Mouse (Mus musculus): ENCODE measurements around the gene Ttc28. TPM values are rescaled to one million over a fixed set of nuclear protein-coding genes. Genes with fewer than 3 reads are reported as not detected.

Gene Ttc28
- polyA plus RNA-seq, 1 experiment, result 14.4 TPM

DNA sequence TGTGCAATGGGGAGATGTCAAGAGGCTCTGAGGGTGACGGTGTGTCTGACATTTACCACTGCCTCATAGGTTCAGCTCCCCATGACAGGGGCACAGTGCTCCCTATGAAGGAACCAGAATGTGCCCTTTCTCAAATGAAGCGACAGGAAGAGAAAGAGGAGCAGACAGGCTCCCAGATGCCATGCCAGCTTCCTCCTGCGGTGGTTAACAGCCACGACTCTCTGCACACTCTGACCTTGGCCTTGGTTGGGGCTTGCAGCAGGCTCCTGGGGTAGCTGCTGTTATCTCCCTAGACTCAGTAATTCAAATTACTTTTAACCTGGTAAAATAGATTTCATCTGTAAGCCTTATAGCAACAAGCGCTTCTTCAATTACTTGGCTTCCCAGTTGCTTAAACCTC lies 196.2 kb downstream of the Ttc28 start:
- TF ChIP-seq CTCF (IDR thresholded peaks at IDR 0.05; ENCODE audit: insufficient read depth, low read length), result no peak
- Histone ChIP-seq H3K4me1 (ENCODE audit: control insufficient read depth, insufficient read depth, low read length) (peaks cover 4% of the 10 kb centered on the region), H3K4me3 (replicated peaks; ENCODE audit: extremely low read depth, low read depth, low read length) (no peak overlapping the region)
- WGBS, result 58% methylated on average over 5 of the region's 5 CpGs
- DNase-seq, result no peak

DNA sequence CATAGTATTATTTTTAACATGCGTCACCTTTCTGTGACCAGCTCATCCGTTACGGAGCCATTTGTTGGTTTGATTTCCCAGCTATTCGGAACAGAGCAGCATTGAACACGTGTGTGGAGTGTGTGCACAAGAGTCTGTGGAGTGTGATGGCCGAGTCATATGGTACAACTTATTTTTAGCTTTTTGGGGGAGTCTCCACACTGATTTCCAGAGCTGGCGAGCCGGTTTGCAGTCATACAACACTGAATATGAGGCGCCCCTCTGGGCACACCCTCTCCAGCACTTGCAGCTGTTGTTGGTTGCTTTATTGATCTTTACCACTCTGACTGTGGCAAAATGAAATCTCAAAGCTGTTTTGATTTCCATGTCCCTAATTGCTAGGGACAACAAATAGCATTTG lies 197.7 kb downstream of the Ttc28 start:
- TF ChIP-seq POLR2A (IDR thresholded peaks at IDR 0.05; ENCODE audit: borderline replicate concordance, extremely low read depth, low read depth, low read length) (no peak), CTCF (IDR thresholded peaks at IDR 0.05; ENCODE audit: insufficient read depth, low read length) (no peak)
- no peak overlapping the region for H3K4me3 ChIP-seq (replicated peaks; ENCODE audit: extremely low read depth, low read depth, low read length)
- H3K4me1 ChIP-seq (ENCODE audit: control insufficient read depth, insufficient read depth, low read length), result peaks cover 4% of the 10 kb centered on the region
- no peak for DNase-seq
- WGBS, result 76% methylated on average over 9 of the region's 9 CpGs

DNA sequence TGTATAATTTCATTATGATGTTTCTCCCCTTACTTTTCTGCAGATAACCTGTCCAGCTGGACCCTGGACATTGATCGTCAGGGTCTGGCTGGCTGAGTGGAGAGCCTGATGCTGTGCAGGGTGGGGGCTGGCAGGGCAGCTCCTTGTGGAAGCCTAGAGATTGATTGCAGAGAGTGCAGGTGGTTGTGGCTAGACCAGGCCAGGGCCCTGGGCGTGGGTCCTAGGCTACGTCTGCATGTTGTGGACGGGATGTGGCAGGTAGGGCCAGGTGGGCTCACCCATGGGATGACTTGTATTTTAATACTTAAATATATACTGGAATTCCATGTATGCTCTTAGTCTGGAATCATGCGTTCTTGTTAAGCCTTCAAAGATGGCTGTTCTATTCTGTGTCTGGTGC lies 201.0 kb downstream of the Ttc28 start:
- no peak for TF ChIP-seq CTCF (IDR thresholded peaks at IDR 0.05; ENCODE audit: insufficient read depth, low read length)
- no peak for TF ChIP-seq POLR2A (IDR thresholded peaks at IDR 0.05; ENCODE audit: borderline replicate concordance, extremely low read depth, low read depth, low read length)
- 91% methylated on average over 5 of the region's 5 CpGs for WGBS
- Histone ChIP-seq H3K4me1 (ENCODE audit: control insufficient read depth, insufficient read depth, low read length) (no peaks in the 10 kb centered on the region; the same call in 1 of the 2 replicates), H3K4me3 (replicated peaks; ENCODE audit: extremely low read depth, low read depth, low read length) (no peak overlapping the region)
- DNase-seq, result no peak

DNA sequence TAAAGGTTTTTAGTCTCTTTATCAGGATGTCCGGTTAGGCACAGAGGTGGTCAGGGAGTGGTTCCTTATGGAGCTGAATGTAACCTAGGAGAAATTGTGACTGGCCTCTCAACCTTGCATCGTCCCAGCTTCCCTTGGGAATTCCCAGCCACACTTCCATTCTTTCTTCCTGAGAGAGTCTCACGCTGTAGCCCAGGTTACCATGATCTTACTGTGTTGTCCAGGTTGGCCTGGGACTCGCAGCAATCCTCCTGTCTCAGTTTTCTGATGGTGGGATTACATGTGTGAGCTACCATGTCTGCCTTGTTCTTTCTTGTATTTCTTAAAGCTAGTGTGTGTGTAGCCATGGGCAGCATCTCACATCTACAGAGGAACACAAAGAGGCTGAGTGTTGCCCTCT lies 206.2 kb downstream of the Ttc28 start:
- DNase-seq, result no peak
- no peak for TF ChIP-seq POLR2A (IDR thresholded peaks at IDR 0.05; ENCODE audit: borderline replicate concordance, extremely low read depth, low read depth, low read length)
- TF ChIP-seq CTCF (IDR thresholded peaks at IDR 0.05; ENCODE audit: insufficient read depth, low read length), result no peak
- Histone ChIP-seq H3K4me1 (ENCODE audit: control insufficient read depth, insufficient read depth, low read length) (no peaks in the 10 kb centered on the region; the same call in 1 of the 2 replicates), H3K4me3 (replicated peaks; ENCODE audit: extremely low read depth, low read depth, low read length) (no peak overlapping the region)
- WGBS, result 94% methylated on average over 4 of the region's 4 CpGs

DNA sequence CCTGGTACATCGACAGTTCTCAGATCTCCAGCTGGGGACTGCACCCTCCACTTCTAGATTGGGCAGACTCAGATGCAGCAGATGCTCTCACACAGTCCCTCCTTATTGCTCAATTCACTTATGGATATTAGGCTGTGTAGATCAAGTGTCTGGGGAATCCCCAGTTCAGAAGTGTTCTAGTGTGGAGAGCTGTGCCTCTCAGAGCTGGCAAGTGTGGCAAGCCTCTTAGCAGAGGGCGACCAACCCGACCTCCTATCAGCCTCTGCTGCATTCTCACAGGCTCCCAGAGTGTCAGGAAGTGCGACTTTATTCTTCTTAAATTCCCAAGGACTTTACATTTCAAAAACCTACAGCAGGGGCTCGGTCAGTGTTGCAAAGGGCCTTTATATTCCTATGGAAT lies 217.1 kb downstream of the Ttc28 start:
- TF ChIP-seq CTCF (IDR thresholded peaks at IDR 0.05; ENCODE audit: insufficient read depth, low read length) (no peak), POLR2A (IDR thresholded peaks at IDR 0.05; ENCODE audit: borderline replicate concordance, extremely low read depth, low read depth, low read length) (no peak)
- peaks cover 3% of the 10 kb centered on the region for H3K4me1 ChIP-seq (ENCODE audit: control insufficient read depth, insufficient read depth, low read length)
- 61% methylated on average over 5 of the region's 5 CpGs for WGBS
- H3K4me3 ChIP-seq (replicated peaks; ENCODE audit: extremely low read depth, low read depth, low read length), result no peak overlapping the region
- no peak for DNase-seq

DNA sequence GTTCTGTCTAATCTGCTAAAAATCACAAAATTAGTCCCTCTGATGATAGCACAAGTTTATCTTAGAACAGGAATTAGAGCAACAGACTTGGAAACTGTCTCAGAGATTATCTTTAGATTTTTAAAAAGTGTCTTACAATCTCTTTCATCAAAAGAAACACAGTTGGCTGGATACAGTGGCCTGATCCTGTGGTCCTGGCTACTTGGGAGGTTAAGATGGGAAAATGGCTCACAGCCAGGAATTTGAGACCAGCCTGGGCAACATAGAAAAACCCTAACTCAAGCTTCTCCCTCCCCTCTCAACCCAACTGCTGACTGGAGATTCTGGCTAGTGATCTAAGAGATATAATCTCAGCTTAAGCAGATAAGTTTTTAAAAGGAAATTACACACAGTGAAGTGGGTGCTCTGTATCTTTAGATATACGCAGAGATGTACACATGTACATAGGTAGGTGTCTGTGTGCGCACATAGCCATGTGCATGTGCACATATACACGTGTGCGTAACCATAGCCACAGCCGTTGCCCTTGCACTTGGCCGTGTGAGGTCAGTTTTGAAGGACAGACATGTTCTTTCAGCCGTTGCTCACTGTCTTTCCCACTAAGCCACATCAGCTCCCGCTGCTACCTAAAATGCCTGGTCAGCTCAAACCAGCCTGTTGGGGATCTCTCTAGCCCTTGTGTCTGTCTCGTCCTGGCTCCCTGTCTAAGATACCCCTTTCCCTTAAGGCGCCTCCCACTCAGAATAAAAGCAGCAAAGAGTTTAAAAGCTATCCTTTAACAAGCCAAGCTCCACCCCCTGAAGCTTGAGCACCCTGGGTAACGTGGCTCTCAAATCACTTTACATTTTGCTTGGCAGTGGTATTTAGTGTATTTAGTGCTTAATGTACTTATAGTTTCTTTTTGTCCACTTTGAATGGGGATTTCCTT lies 217.9 kb downstream of the Ttc28 start:
- H3K4me1 ChIP-seq (ENCODE audit: control insufficient read depth, insufficient read depth, low read length), result peaks cover 3% of the 10 kb centered on the region
- TF ChIP-seq CTCF (IDR thresholded peaks at IDR 0.05; ENCODE audit: insufficient read depth, low read length), result no peak
- no peak for TF ChIP-seq POLR2A (IDR thresholded peaks at IDR 0.05; ENCODE audit: borderline replicate concordance, extremely low read depth, low read depth, low read length)
- H3K4me3 ChIP-seq (replicated peaks; ENCODE audit: extremely low read depth, low read depth, low read length), result no peak overlapping the region
- DNase-seq, result no peak
- 66% methylated on average over 11 of the region's 11 CpGs for WGBS

DNA sequence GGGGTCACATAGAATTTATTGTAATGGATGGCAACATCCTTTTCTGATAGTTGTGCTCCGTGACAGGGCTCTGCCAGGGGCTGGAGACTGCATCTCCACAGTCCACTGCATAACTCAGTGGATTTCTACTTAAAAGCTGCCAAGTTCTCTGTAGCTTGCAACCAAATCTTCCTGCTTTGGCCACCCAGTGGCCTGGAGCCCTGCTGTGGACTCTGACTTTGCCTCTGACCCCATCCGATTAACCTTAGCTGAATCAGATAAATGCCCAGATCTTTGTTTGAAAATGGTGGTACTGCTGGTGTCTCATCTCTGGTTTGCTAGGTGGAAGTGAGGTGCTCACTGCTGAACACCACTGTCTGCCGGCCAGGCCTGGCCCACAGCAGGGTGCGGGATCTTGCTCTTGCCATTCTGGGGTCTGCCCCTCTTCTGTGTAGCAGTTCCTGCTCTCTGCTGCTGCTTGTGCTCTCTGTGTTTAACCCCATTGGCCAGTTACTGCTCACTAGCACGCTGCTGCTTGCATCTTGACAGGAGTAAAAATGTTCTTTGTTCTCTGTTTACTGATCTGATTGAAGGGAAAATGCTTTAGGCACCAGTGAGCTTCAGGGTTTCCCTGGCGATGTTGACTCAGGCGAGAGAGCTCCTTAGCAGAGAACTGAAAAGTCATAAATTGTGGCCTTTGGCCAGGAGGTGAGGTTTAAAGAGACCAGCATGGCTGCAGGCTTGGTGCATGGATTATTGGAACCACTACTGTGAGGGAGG lies 219.1 kb downstream of the Ttc28 start:
- DNase-seq, result no peak
- 54% methylated on average over 7 of the region's 7 CpGs for WGBS
- Histone ChIP-seq H3K4me1 (ENCODE audit: control insufficient read depth, insufficient read depth, low read length) (peaks cover 3% of the 10 kb centered on the region), H3K4me3 (replicated peaks; ENCODE audit: extremely low read depth, low read depth, low read length) (no peak overlapping the region)
- TF ChIP-seq POLR2A (IDR thresholded peaks at IDR 0.05; ENCODE audit: borderline replicate concordance, extremely low read depth, low read depth, low read length) (no peak), CTCF (IDR thresholded peaks at IDR 0.05; ENCODE audit: insufficient read depth, low read length) (no peak)

DNA sequence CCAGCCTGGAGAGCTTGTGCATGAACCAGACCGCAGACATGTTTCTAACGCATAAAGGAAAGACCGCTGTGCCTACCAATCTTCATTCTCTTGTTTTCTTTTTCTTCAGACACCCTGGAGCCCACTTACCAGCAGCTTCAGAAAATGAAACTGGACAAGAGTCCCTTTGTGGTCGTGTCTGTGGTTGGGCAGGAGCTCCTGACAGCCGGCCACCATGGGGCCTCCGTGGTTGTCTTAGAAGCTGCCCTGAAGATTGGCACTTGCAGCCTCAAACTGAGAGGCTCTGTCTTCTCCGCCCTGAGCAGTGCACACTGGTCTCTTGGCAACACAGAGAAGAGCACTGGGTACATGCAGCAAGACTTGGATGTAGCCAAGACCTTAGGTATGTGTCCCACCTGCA lies 221.0 kb downstream of the Ttc28 start:
- no peak for DNase-seq
- H3K4me1 ChIP-seq (ENCODE audit: control insufficient read depth, insufficient read depth, low read length), result peaks cover 3% of the 10 kb centered on the region
- no peak overlapping the region for H3K4me3 ChIP-seq (replicated peaks; ENCODE audit: extremely low read depth, low read depth, low read length)
- TF ChIP-seq CTCF (IDR thresholded peaks at IDR 0.05; ENCODE audit: insufficient read depth, low read length) (no peak), POLR2A (IDR thresholded peaks at IDR 0.05; ENCODE audit: borderline replicate concordance, extremely low read depth, low read depth, low read length) (no peak)
- 81% methylated on average over 7 of the region's 7 CpGs for WGBS

DNA sequence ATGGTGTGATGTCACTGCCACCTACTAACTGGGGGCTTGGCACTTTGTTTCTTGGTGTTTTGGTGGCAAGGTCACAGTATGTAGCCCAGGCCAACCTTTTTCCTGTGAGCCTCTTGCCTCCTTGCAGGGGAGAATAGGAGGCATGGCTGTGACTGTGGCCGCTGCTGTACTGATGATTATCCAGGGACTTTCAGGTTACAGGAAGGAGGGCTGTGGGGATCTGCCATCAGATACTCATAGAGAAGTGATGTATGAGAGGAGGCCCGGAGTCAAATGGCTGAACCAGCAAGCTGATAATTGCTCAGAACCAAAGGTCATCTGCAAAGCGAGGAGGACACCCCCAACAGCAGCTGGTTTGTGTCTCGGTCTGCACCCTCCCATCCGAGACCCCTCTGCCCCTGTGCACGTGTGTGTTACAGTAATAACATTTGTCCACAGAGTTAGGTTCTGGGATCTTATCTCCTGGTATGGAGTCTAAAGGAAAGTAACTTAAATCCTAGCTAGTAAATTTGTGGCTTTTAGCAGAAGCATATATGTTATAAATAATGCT lies 221.9 kb downstream of the Ttc28 start:
- H3K4me3 ChIP-seq (replicated peaks; ENCODE audit: extremely low read depth, low read depth, low read length), result no peak overlapping the region
- TF ChIP-seq POLR2A (IDR thresholded peaks at IDR 0.05; ENCODE audit: borderline replicate concordance, extremely low read depth, low read depth, low read length) (no peak), CTCF (IDR thresholded peaks at IDR 0.05; ENCODE audit: insufficient read depth, low read length) (no peak)
- DNase-seq, result no peak
- WGBS, result 75% methylated on average over 6 of the region's 6 CpGs
- H3K4me1 ChIP-seq (ENCODE audit: control insufficient read depth, insufficient read depth, low read length), result peaks cover 3% of the 10 kb centered on the region
